Mouse (Mus musculus): Measurements from ENCODE around the gene St7l.

St7l gene

DNA sequence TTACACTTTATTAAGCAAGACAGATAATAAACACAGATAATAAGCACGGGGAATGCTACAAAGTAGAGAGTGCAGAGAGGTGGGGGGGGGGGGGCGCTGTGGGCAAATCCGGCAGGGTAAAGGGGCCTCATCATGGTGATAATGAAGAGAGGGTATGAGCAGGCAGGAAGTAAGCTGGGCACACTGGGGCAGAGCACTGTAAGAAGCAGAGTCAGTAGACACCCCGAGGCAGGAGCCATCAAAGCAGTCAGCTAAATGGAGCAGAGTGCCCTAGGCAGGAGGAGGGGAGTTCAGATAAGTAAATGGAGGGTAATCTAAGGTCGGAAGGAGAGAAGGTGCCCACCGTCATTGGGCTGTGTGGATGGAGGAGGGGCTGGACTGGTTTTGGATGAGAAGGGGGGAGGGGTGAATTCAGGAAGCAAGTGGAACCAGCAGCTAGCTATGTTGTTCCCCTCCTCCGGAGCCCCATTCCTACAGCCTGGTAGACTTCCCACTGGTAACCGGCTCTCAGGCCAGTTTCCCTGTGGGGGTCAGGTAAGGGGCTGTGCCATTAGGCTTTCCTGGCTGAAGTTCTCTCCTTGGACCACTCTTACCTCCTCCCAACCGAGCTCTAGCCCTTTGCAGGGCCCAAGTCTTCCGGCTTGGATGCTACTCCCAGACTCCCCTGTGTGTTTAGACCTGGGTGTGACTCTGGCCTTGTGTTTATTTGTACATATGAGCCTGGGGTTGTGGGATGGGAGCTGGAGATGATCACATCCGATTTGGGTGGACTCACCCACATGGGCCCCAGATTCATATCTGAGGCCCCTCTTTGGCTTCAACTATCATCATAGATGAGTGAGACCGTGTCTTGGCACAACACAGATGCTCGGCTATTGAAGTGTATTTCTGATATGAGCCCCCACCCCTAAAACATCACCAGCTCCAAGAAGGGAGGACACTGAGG is 99.8 kb downstream of the St7l start:
- DNase-seq (ENCODE audit: low spot score): no peak

DNA sequence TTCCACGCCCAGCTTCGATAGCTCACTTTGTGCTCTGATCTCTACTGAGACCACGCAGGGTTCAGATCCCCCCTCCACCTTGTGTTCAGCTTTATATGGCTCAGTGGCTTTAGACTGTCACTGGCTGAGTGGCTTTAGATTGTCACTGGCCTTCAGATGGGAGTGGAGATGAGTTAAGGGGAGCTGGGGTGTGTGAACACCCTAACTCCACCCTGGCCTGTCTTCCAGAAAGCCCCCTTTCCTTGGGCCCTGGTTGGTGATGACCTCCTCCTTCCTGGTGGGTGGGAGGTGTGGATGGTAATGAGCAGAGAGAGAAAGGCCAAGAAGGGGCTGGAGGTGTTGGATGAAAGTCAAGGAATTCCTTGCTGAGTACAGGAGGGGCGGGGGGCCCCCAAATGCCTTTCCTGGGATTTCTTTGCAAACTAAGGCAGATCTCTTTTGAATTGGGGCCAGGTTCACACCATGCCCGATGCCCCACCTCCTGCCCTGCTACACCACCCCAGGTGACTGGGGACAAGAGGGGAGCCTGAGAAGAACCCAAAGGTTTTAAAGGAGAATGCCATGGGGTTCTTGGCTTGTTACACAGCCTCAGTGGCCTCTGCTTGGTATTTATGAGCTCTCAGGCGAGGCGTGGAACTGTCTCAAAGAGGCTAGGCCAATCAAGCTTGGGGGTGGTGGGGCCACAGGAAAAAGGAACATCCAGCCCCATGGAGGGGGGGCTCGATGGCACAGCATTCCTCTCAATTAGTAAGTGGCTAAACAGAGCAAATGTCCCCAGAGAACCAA is 101.5 kb downstream of the St7l start:
- no peak for DNase-seq (ENCODE audit: low spot score)

DNA sequence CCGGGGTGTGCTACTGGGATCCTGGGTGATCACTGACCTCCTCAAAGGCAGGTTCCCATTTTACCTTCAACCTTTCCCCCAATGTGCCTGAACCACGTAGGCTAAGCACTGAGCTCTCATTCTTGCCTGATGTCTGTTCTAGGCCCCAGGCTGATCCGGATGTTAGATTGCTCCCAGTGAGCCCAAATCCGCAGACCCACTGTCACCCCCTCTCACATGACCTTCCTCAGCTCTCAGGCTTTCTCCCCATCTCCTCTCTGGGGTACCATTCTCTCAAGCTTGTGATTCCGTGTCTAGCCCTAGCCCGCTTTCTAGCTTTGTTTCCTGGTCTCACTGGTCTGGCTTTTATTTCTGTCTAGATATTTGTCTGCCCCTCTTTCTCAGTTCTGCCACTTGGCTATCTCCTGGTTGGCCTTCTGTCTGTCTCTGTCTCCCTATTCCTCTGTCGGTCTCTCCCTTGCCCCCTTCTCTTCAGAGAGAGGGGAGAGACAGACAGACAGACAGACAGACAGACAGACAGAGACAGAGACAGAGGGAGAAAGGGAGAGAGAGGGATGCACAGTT is 102.3 kb downstream of the St7l start:
- DNase-seq (ENCODE audit: low spot score): no peak

DNA sequence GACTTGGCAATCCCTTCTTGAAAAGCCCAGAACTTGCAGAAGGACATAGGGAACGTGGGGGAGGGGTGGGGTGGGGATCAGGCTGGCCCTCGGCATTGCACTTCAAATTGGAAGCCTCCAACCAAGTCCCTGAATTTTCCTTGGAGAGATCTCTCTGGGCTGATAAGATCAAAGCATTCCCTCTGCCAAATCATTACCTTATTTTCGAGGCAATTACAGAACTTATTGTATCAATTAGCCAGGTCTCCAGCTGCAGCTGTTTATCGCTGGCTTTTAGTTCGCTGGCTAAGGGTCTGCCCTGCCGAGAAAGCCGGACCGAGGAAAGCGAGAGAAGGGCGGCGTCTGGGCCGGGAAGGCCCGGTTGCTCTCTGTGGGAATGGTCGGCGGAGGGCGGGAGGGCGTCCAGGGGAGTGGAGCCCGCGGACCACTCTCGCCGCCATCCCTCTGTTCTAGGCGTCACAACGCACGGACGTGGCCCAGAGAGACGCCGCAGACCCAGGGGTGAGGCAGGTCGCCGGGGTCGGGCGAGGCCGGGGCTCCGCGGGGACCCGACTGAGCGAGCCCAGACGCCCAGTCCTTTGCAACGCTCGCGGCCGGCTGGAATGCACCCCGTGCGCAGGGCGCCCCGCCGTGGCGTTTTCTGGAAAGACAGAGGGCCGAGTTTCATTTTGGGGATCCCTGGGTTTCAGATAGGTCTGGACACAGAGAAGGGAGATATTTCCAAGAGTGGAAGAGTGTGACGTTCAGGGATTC is 103.9 kb downstream of the St7l start:
- DNase-seq (ENCODE audit: low spot score): peak; percentile 72
